Mouse (Mus musculus): ENCODE measurements around the gene Mup21. TPM values are rescaled to one million over a fixed set of nuclear protein-coding genes. Genes with fewer than 3 reads are reported as not detected.
"Not testable (repeated sequence)": the region's sequence is repeated elsewhere in the genome, so short reads cannot be mapped to it uniquely, and the experiment has no call there.

Mup21 gene
- polyA plus RNA-seq, 1 experiment = not detected

DNA sequence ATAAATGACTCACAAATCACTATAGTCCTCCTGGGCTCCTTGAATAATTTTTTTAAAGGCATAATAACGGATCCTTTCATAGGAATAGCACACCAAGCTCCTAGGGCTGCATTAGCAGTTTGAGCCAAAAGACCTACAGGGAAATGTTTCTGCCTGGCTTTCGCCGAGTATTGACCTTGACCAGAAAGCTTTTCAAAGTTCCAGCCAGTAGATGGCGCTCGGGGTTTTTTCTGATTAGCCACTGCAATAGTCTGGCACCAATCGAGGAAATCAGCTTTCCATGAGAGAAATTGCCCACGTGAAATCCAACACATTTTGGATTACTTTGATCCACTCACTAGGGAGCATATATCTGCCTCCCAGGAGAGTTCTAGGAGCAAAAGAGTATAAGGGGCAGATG lies 17.0 kb downstream of the Mup21 start:
- DNase-seq (ENCODE audit: low read depth in 1 of 2, low spot score in 2 of 2) = peak in 1 of 2 experiments; percentile 16
- H3K27ac ChIP-seq (ENCODE audit: insufficient read depth, low read length) = no peak overlapping the region
- no peak overlapping the region for H3K4me3 ChIP-seq (ENCODE audit: extremely low read depth, insufficient read depth, insufficient read length)
- H3K27me3 ChIP-seq (ENCODE audit: control insufficient read depth, insufficient read depth, low read length) = no peaks in the 10 kb centered on the region
- no peaks in the 10 kb centered on the region for H3K36me3 ChIP-seq (ENCODE audit: control insufficient read depth, insufficient read depth, low read length)
- TF ChIP-seq POLR2A (IDR thresholded peaks at IDR 0.05; ENCODE audit: low read depth, low read length) (no peak), CTCF (IDR thresholded peaks at IDR 0.05; ENCODE audit: extremely low read depth, insufficient read depth, insufficient read length, insufficient replicate concordance) (no peak)
- 66% methylated on average over 7 of the region's 7 CpGs for WGBS
- no peaks in the 10 kb centered on the region for H3K4me1 ChIP-seq (ENCODE audit: control insufficient read depth, insufficient read depth, insufficient read length)

DNA sequence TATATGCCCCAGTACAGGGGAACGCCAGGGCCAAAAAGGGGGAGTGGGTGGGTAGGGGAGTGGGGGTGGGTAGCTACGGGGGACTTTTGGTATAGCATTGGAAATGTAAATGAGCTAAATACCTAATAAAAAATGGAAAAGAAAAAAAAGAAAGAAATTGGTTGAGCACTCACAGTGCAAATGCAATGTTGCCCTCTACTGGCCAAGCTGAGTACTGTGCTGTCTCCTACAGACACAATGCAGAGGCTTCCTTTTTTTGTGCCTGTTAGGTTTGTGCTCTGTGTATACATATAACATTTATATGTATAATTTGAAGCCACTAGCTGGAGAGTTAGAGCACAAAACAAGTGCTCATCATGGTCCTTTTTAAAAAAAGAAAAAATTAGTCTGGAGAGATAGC lies 47.3 kb downstream of the Mup21 start:
- not testable (repeated sequence) for H3K4me1 ChIP-seq (ENCODE audit: control insufficient read depth, insufficient read depth, insufficient read length); H3K27me3 ChIP-seq (ENCODE audit: control insufficient read depth, insufficient read depth, low read length); DNase-seq (ENCODE audit: low read depth in 1 of 2, low spot score in 2 of 2); H3K36me3 ChIP-seq (ENCODE audit: control insufficient read depth, insufficient read depth, low read length); H3K4me3 ChIP-seq (ENCODE audit: extremely low read depth, insufficient read depth, insufficient read length); H3K27ac ChIP-seq (ENCODE audit: insufficient read depth, low read length)
- 67% methylated on average over 2 of the region's 2 CpGs for WGBS

Other genes starting within 250 kb of the Mup21 start
- not detected in 2 replicates for gene Mup20, start 96.7 kb downstream of the Mup21 start, polyA plus RNA-seq (2012; rRNA removed)
- not detected in 2 replicates for gene Mup3, start 63.5 kb downstream of the Mup21 start, polyA plus RNA-seq (2012; rRNA removed)
- gene Zfp37, start 80.2 kb upstream of the Mup21 start, polyA plus RNA-seq (2012; rRNA removed) = 0.07 and 0.11 TPM in 2 replicates
- 12.4 and 14.0 TPM in 2 replicates for gene Slc31a2, start 111.7 kb upstream of the Mup21 start, polyA plus RNA-seq (2012; rRNA removed)
- 32.2 TPM in 2 replicates for gene Fkbp15, start 209.7 kb upstream of the Mup21 start, polyA plus RNA-seq (2012; rRNA removed)
- gene Slc31a1, start 209.9 kb upstream of the Mup21 start, polyA plus RNA-seq (2012; rRNA removed) = 5.0 and 5.4 TPM in 2 replicates

Data from spleen, adult 2 months (tissue).